Mouse (Mus musculus): ENCODE data around the gene Vamp3.

The Vamp3 gene

DNA sequence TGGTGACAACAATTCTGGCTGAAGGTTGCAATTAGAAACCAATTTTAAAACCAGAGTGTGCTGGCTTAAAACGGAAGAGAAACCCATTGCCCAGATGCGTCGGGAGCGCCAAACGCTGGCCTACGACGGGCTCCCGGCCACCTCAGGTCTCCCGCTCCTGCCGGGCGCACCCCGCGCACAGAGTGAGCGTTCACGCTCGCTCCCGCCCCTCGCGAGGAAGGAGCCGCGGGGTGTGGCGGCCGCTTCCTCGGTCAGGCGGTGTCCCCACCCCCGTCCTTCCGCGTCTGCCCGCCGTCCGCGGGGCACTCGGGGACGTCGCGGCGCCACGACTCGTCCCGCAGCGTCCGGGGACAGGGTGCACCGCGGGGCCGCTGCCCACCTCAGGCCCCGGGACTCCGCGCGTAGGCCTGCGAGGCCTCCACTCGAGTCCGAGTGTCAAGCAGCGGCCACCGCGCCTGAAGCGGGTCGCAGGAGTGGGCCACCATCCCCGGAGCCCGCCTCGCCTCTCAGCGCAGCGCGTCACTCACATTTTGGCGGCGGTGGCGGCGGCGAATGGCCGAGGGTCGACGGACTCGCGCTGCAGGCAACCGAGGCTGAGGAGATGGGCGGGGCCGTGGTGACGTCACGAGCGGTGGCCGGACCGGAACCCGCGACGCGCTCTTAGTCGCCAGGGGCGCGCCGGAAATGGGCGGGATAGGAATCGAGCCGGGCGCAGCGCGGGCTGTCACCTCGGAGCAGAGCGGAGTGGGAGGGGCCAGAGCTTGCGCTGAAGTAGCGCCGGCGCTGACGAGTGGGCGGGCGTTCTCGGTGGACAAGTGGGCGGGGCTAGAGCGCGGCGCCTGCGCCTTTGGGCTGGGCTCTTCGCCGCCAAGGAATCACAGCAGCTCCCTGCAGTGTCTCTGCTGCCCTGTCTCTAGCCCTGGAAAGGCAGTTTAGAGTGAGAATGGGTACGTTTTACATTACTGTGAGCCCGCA lies at the start of gene Vamp3:
Gene Vamp3 (minus strand): TSS at position 617 of the 975 bp plus-strand sequence.
- peak; percentile 98 for DNase-seq (ENCODE audit: low spot score)

DNA sequence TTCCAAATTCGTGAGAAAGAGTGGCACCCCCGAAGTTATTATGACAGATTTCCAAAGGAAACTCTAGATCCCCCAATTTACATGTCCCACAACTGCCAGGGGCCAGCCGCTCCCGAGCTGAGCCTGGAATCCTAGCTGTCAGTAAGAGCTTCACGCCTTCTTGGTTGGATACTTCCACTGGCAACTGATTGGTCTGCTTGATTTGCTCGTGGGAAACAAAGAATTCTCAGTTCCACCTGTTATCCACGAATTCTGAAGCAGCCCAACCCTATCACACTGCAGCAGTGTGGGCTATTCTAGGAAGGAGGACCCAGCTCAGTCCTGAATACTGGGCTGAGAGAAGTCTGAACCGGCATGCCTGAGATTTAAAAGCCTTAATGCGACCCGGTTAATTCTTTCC lies 48.7 kb upstream of the Vamp3 start:
- no peak for DNase-seq (ENCODE audit: low spot score)

DNA sequence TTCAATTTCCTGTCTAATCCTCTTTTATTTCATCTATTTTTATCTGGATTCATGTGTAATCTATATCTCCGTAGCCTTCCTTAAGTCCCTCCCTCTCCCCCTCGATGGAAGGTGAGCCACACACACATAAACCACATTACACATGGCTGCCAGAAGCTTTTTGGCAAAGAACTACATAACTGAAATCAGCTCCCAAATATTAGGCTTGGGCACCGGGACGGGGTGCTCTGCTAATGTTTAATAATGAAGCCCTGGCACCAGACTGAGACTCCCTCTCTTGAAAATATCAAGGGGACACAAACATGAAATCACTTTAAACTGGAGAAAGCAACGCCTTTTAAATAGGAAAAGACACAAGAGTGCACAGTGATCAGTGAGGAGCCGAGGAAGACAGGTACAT lies 48.1 kb upstream of the Vamp3 start:
- no peak for DNase-seq (ENCODE audit: low spot score)

DNA sequence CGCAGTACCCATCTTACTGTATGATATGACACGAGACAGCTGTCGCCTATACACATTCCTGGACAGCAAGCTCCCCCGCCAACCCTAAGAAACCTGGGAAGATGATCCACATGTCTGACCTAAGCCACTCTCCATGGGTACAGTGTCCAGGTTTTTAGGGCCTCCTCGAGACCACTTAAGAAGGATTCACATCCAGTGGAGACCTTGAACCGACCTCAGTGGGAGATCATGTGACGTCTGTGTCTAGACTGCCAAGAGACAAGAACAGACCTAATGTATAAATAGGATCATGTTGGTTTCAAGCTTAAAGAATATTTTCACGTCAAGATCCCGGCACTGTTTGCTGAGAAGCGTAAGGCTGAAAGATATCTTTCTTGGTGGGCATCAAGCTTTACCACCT lies 46.4 kb upstream of the Vamp3 start:
- DNase-seq (ENCODE audit: low spot score), result no peak

DNA sequence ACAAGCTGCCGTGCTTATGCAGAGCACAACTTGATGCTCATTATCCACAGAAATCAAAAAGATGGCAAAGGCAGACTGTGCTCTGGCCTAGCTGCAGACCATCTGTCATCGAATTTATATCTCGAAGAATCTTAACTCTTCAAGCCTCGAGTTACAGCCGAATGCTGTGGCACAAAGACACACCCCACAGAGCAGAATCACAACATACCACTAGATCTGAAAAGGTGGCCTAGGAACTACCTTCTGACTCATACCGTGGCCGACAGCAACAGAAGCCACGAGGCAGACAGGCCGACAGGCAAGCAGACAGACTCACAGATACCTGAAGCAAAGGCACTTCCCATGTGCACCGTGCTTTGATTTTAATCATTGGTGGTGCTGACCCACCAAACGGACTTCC lies 45.9 kb upstream of the Vamp3 start:
- no peak for DNase-seq (ENCODE audit: low spot score)

DNA sequence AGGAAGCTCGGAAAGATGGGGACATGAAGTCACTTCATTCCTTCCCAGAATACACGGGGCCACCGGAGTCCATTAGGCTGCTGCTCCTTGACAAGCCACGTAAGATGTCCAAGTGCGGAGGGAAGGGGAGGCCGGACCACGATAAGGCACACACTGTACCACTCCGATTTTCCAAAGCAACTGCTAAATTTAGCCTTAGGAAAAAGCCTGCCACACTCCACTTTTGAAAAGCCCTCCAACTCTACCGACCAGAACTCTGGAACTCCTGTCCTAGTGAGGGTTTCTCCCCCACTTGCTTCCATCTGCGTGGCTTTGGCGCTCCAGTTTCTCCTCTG lies 39.3 kb upstream of the Vamp3 start:
- DNase-seq (ENCODE audit: low spot score), result no peak

DNA sequence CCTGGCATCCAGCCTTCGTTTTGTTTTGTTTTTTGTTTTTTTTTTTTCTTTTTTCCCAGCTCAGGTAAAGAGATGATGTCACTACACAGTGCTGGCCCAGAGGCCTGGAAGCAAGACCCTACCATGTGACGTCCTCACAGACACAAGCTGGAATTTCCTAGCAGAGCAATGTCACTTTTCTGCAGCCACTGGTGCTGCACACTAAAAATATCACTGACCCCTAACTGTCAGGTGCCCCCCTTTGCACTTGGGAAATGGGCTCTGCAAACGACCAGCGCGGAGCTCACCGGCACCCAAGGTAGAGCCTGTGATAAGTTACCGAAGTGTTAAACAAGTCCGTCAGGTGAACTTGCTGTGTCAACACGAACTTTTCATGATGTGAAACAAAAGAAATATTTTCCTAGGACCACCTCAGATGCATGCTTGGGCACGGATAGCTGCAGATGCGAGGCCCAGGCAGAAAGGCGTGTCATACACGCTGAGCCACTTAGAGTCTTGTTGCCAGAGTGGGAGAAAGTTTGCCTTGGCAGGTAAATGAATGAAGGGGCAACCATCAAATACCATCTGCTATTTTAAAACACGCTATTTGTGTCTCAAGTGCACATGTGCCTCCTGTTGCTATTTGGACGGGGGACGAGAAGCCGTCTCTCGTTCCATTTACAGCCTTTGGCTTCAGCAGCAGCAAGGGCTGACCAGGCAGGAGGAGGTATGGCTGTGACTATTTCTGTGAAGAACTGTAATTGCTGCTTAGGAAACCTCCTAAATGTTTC lies 38.8 kb upstream of the Vamp3 start:
- DNase-seq (ENCODE audit: low spot score), result no peak

DNA sequence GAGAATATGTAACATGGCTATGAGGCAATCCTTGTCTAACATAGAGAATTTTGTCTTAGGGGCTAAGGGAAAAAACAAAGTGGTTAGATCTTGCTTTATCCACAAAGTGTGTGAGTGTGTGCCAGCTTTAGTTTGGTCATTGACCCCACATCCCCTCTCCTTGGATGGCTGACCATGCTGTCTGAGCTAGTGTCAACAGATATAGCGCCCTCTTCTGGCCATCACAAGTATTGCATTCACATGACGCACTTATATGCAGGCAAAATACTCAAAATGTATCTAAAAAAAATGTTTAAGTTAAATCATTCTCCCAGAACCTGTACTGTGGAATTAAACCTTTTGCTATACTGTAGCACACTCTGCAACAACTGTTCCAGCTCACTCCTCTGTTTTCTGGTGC lies 37.4 kb upstream of the Vamp3 start:
- no peak for DNase-seq (ENCODE audit: low spot score)

DNA sequence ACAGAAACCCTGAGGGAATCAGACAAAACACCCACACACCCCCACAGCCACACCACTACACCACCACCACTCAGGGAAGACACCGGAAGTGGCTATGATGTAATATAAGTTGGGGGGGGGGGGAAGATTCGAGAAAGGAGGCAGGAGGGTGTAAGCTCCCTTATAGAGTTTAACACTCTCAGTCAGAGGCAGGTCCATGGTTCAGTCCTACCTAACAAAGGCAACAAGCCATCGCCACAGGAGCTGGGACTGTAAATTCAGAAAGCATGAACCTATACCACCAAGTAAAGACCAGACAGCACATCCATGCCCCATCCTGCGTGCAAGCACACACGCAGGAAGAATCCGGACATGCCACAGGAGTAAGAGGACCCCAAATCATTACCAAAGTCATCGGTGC lies 31.5 kb upstream of the Vamp3 start, which contains the start of gene Gm13090:
Gene Gm13090 (plus strand): TSS at position 301 of the 400 bp plus-strand sequence.
- DNase-seq (ENCODE audit: low spot score), result no peak

DNA sequence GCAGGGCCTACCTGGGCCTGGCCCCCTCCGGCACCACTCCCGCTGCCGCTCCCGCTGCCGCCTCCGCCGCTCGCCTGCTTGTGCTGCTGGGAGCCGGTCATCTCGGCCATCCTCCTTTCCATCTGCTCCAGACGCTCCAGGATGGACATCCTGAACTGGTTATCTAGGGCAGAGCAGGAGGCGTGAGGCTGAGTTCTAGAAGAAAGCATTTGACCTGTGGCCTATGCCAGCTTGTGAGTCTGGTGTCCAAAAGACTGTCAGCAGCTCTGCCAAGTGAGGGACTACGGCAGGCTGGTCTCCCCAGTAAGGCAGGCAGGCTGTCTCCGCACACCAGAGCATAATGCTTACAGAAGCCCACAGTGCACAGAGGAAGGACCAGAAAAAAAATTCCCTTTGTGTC lies 31.1 kb upstream of the Vamp3 start:
- no peak for DNase-seq (ENCODE audit: low spot score)

DNA sequence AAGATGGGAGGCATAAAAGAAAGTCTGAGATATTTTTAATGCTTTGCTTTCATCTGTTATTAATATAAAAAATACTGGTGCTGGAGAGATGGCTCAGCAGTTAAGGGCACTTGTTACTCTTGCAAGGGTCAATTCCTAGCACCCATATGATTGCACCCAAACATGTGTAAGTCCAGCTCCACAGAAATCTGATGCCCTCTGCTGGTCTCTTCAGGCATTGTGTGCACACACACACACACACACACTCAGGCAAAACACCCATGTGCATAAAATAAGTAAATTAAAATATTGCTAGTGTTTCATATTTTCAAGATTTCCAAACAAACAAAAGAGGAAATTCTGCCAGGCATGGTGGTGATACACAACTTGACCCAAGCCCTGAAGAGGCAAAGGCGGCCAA lies 29.6 kb upstream of the Vamp3 start:
- DNase-seq (ENCODE audit: low spot score), result no peak

DNA sequence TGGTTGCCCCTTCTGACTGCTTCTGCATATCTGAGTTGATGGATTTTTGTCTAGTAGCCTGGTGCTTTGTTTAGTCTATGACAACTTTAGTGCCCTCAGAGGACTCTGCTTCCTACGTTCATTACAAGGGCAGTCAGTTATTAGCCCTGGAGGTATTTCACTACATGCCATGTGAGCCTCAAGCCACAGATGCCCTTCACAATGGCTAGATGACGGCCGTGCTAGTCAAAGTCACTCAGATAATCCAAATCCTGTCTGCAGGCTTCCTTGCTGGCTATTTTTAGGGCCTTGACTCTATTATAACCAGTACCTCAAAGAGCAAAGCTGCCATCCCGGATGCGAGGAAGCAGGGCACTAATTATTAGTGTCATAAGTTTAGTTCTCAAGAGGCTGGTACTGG lies 25.3 kb upstream of the Vamp3 start:
- no peak for DNase-seq (ENCODE audit: low spot score)

DNA sequence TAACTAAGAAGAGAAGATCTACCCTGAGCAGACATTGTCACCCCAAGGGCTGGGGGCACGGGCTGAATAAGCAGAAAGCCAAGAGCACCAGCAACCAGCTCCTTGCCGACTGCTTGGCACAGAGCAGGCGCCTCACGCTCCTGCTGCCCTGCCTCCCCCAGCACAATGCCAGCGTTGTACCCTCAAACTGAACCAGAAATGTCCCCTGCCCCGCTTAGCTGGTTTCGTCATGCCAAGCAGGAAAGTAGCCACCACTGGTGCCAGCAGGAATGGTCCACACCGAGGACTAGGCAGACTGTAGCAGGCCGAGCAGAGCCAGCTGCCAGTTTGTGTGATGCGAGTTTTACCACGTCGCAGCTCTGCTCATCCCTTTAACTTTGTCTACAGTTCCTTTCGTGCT lies 24.2 kb upstream of the Vamp3 start:
- DNase-seq (ENCODE audit: low spot score), result no peak

DNA sequence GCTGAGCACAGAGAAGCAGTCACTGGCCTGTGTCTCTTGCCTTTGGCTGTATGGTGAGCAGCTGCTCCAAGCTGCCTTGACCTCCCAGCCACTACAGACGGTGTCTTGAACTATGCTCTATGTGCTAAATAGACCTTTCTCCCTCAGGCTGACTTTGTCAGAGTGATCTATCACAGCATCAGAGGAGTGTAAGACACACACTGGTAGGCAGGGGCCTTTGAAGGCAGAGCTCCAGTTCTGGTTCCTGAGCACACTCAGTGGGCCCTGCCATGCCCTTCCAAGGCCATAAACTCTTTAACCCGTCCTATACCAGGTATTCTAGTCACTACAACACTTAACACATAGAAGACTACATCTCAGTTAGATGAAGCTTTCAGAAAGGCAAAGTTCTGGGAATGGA lies 23.6 kb upstream of the Vamp3 start:
- DNase-seq (ENCODE audit: low spot score), result no peak

DNA sequence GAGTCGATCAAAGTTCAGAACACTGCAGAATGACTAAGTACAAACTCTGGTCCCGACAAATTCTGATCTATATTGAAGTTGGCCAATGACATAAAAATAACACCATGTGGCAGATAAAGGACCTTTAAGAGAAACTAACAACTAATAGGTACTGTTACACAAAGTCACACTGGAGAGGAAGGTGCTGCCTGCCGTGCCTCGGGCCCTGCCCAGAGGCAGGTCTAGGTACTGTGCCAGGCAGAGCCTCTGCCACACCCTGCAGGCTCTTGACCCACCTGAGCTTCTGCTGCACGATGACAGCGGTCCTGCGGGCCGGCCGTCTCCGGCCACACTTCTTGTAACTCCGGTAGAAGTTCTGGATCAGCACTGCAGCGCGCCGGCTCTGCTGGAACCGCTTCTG lies 17.1 kb upstream of the Vamp3 start:
- DNase-seq (ENCODE audit: low spot score), result no peak

DNA sequence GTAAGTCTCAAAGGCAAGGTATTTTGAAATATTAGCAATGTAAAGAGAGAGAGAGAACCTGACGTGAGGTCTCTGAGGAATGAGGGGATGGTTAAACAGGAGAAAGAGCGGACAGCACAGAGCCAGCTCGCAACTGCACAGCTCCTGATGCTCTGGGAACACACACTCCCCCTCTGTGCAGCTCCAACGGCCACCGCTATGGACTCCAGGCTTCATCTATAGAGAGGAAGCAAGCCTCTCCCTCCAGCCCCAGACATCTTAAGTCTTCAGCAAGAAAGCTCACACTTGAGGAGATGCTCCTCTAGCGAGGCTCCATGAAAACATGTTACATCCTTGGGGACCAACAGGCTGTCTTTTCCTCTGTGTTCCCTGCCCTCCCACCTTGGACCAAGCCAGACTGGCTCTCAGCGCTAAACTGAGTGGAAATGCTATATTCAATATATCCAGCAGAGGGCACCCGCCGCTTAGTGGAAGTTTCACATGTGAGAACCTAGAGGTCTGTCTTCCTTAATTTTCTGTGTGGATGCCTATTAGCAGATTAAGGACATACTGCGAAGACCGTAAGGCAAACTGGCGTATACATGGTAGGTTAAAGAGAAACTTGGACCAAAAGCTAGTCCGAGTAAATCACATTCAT lies 15.5 kb upstream of the Vamp3 start:
- peak; percentile 75 for DNase-seq (ENCODE audit: low spot score)

DNA sequence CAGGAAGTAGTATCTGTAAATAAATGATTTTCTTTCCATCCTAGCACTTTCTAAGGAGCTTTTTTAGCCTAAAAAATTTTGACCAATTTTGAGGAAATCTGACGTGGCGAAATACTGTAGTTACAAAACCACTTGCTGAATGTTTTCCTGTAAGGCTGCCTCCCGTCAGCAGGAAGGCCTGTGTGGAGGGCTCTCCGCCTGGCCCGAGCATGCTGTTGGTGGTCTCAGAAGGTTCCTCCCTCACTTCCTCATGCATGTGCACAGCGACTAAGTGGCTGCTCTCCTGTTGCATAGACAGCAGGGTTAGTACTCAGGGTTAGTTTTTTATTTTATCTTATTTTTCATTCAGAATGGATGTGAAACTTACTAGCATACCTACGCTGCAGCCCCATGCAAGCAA lies 13.2 kb upstream of the Vamp3 start:
- no peak for DNase-seq (ENCODE audit: low spot score)

DNA sequence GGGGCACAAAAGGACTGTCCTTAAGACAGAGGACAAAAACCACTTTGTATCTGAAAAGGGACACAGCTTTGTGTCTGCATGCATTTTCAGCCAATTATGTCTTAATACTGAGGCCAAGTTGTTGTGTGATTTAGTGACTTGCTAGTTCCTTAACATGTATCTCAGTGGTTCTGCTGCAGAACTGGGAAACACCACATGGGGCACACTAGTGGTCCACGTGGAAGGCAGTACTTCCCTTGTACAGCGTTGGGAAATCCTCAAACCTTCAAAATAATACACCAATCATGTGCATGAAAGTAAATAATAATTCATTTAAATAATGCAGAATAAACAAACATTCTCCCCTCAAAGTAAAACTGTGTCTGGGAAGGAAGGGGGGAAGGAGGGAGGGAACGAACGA lies 11.0 kb upstream of the Vamp3 start:
- no peak for DNase-seq (ENCODE audit: low spot score)

DNA sequence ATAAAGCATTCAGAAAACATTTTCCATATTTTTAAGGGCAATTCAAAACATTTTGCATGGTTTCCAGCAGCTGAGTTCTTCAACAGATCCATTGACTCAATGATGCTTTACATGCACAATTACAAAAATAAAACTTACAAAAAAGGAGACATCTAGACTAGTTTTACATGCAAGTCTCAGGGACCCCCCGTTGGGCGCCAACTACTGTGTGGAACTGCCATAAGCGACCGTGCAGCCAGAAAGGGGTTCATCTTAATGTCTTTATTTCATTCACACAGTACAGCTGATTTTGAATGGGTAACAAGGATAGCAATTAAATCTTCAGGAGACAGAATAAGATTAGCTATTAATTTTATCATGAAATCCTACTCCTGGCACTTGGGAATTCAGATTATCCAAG lies 1.8 kb upstream of the Vamp3 start:
- DNase-seq (ENCODE audit: low spot score), result no peak

DNA sequence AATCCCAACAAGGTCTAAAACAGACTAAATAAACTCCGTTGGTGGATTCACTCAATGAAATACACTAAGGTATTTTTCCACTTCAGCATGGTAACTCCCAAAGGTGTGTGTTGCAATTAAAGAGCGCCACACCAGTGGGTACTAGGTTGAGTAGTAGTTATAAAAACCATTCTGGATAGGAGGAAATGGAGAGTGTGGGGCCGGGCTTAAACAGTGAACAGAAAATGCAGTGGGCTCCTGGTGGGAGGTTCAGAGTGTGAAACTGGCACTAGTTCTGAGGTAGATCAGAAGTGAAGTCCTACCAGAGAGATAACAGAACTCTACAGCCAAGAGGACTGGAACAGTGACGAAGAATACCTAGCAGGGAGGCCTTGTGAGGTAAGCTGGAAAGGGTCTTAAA lies 871 bp upstream of the Vamp3 start:
- DNase-seq (ENCODE audit: low spot score), result no peak

DNA sequence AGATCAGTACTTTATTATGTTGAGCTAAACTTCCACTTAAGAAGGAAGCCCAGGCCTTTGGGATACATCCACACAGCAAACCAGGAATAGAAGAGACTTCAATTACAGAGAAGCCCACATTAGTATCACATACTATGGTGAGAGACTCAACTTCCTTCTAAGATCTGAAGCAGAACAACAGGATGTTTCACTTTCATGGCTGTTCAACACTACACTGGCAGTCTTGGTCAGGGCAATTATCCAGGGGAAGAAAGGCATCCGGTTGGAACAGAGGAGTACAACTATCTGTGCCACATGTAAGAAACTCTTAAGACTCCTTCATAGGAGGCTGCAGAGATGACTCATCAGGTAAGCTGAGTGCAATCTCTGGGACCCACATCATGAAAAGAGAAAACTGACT lies 6.6 kb downstream of the Vamp3 start:
- no peak for DNase-seq (ENCODE audit: low spot score)

DNA sequence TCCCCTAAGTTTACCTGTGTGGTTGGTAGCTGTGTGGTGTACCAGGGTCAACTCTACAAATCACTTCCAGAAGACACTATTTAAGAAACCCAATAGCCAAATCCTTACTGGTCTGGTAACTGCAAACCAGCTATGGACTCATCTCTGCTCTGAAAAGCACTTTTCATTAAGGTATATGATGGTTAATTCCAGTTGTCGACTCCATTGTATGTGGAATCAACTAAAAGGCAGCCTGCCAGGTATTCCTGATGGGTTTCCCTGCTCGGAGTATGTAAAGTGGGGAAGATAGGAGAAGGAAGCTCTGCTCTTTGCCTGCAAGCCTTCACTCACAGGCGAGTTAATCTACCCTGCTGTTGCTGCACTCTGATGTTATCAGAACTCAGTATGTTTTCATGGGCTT lies 11.2 kb downstream of the Vamp3 start:
- DNase-seq (ENCODE audit: low spot score), result no peak

All from adipocyte (in vitro differentiated cells).